Mouse (Mus musculus) CD4-positive, CD25-positive, alpha-beta regulatory T cell, adult 2 months (primary cell): ENCODE measurements around the gene Bicra.
A peak's percentile ranks its signal among the peaks of the same experiment; 100 is the strongest.

Experiments
- DNase-seq: peaks from one replicate; pipeline ENCODE4 v3.0.0-alpha.2; 2012; ENCODE audit warnings: low read depth, low spot score

The Bicra gene

DNA sequence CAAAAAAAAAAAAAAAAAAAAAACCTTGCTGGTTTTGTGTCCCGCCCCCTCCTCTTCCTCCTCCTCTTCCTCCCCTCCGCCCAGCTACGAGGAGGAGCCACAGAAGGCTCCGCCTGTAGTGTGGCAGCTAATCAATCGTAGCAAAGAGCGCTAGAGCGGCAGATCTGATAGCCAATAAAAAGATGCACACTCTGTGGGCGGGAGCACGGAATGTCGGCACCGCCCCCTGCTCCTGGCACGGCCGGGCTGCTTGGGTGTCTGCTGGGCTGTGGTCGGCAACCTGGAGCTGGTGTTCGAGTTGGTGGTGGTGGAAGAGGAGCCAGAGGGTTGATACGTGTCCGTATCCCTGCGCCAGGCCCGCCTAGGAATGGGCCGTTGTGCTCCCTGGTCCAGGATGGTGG is 443 bp upstream of the Bicra start:
- DNase-seq = peak; percentile 98

DNA sequence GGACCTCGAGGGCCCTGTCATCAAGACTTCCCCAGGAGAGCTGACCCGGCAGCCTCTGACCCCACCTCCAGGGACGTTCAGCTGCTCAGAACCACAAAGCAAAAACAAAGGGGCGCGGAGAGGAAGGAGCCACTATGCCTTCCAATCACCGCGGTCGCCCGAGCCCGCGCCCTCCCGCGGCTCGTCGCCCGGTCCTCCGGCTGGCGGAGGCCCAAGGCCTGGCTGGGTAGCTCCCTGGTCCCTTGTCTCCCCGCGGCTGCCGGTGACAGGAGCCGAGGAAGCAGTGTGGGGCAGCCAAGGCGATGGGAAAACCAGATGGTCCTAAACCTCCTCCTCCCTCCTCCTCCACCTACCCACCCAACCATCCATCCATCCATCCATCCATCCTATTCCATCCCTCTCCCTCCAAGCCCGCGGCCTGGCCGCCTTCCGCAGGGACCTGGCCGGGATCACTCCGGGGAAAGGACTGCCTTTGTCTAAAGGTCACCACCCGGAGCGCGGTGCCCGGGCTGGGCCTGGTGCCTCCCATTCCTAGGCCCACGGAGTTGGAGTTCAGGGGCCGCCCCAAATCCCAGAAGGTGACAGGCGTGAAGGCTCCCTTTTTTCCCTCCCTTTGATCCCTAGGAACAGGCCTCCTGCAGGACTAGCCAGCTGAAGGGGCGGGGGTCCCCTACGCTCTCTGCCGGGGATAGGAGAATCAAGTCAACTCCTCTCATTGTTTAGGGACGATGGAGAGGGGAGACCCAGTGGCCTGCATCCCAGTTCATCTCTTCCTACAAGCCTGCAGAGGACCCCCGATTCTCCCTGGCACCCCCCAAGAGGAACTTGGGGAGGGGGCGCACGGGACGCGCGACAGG is 1.0 kb downstream of the Bicra start:
- peak; percentile 76 for DNase-seq

GRCm38 (mm10) chr7:16046101-16046480 is 1.6 kb downstream of the Bicra start:
- DNase-seq = peak; percentile 87

GRCm38 (mm10) chr7:16045538-16045937 is 2.2 kb downstream of the Bicra start:
- peak; percentile 32 for DNase-seq

- no peak for DNase-seq
Observed at GRCm38 (mm10) chr7:16044531-16044930, 3.2 kb downstream of the Bicra start.

GRCm38 (mm10) chr7:16043861-16044435 is 3.8 kb downstream of the Bicra start:
- DNase-seq = peak; percentile 13

DNA sequence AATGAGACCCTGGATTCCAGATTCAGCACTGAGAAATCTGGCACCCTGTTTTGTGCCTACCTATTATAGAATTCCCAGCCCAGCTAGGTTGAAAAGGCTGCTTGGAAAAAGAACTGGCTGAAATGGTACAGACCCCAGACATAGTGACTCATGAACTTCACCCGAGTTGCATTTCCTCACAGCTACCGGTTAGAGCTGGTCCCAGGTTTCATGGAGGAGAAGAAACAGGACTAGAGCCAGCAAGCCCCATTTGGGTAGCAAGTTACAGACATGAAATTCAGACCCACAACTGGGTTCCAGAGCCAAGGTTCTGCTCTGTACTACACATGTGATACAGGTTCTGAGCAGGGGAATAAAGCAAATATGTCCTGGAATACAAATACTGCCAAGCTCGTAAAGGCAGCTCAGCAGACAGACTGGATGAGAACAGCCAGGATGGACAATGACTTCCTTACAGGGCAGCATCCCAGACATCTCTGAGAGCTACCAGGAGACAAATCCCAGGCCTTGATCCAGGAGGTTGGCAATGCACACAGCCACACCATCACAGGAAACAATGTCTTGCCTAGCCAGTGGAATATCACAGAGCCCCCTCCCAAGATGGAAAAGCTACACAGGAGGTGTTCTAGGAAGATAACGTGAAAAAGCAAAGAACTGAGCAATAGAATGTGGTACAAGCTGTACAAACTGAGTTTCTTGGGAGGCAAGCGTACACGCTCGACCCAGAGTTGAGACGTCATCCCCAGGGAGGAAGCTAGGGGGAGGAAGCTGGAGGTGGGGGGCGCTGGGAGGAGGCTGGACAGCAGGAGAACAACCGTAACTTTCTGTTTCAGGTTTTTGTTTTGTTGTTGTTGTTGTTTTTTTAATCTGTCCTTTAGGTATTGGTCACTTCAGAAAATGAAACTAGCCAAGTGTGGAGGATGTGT is 4.6 kb downstream of the Bicra start:
- peak; percentile 43 for DNase-seq

DNA sequence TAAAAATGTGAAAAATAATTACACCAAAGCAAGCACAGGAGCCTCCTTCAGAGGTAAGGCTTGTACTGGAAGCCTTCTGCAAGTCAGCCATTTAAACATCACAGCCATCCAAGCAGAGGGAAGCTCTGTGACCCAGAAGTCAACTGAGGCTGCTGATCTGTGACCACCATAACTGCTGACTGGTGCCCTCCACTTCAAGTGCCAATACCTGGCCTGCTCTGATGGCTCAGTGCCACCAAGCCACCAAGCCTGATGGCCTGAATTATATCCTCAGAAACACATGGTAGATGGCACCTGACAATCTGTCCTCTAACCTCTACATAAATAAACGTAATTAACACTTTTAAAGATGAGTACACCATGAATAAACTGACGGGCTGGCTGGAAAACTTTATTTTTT is 6.5 kb downstream of the Bicra start:
- DNase-seq = no peak

DNA sequence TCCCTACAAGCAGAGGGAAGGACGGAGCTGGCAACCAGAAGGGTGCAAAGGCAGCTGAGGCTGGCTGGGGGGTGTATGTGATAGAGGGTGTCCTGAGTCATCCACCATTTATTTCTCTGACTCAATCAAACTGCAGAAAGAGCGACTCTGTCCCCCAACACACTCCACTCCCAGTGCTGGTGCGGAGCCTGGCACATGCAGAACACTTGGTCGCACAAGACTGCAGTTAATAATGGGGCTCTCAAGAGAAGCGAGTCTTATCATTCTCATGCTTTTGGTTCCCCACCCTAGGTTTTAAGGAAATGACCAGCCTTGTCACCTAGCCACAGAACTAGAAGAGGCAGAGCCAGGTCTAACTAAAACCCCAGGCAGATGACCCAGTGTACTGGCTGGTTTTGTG is 8.4 kb downstream of the Bicra start:
- DNase-seq = no peak

GRCm38 (mm10) chr7:16036972-16037371 is 10.7 kb downstream of the Bicra start:
- no peak for DNase-seq

- DNase-seq = no peak
Observed at GRCm38 (mm10) chr7:16033580-16034461, 13.9 kb downstream of the Bicra start.

DNA sequence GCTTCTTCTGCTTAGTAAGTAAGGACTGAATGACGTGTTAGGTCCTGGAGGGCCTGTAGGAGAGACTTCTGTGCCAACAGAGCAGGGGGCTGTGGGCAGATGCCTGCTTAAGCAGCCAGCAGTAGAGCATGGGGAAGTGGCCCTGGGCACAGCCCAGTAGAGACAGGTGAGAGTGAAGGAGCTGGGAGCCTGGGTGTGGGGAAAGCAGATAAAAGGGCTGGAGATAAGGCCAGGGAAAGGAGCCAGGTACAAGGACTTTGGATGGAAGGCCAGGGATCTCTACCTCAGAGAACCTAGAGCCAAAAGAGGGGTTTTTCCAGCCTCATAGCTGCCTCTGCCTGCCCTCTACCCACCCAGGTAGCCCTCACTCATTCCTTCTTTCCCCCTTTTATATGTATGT is 14.7 kb downstream of the Bicra start:
- no peak for DNase-seq

GRCm38 (mm10) chr7:16031072-16031471 is 16.6 kb downstream of the Bicra start:
- DNase-seq = no peak

DNA sequence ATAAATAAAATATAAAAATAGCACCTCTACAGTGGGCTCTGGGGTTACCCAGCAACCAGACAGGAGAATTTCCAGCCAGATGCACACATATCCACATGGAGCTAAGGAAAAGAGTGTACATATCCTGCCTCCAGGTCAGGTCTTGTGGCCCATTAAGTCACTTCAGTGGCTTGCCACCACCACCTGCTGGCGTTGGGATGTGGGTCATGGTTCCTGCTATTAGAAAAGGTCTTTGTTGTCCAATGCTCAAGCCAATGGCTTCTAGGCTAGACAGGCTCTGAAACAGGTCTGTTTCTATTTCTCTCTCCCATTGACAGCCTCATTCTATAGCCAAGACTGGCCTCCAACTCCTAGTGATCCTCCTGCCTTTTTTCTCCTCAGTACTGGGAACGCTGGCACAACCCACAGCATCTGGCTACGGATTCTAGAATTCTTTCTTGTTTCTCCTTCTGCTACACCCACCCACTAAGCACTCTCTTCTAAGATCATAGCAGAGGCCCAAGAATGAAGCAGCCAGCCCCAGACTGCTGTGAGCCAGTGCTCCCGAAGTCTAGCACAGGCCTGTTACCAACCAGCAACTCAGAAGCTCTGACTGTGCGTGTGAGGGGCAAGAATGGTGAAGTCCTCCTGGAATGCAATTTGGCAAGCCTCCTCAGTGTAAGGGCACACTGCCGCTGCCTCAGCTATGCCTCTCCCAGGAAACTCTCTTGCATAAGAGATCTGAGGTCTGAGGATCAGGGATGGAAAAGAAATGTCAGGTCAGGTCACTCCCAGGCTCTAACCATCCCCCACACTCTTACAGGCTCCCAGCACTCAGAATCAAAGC is 19.4 kb downstream of the Bicra start:
- DNase-seq = no peak

DNA sequence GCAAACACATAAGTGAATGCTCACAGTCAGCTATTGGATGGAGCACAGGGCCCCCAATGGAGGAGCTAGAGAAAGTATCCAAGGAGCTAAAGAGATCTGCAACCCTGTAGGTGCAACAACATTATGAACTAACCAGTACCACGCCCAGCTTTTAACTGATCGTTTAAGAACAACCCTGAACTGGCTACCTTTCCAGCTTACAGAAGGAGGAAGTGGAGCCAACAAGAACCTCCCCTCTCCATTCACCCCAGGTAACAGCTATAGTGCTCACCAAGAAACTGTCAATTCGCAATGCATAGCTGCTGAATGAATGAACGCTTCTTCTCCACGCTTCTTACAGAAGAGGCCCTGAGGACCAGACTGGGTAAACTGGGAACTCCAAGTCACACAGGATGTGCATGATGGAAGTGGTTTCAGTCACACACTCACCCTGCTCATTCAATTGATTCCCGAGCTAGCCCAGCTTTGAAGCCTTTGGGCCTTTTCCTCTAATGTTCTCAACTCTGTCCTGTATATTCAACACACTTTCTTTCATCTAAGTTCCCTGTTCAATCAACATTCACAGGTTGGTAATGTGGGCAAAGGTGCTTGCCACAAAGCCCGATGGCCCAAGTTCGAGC is 23.0 kb downstream of the Bicra start:
- DNase-seq = no peak

DNA sequence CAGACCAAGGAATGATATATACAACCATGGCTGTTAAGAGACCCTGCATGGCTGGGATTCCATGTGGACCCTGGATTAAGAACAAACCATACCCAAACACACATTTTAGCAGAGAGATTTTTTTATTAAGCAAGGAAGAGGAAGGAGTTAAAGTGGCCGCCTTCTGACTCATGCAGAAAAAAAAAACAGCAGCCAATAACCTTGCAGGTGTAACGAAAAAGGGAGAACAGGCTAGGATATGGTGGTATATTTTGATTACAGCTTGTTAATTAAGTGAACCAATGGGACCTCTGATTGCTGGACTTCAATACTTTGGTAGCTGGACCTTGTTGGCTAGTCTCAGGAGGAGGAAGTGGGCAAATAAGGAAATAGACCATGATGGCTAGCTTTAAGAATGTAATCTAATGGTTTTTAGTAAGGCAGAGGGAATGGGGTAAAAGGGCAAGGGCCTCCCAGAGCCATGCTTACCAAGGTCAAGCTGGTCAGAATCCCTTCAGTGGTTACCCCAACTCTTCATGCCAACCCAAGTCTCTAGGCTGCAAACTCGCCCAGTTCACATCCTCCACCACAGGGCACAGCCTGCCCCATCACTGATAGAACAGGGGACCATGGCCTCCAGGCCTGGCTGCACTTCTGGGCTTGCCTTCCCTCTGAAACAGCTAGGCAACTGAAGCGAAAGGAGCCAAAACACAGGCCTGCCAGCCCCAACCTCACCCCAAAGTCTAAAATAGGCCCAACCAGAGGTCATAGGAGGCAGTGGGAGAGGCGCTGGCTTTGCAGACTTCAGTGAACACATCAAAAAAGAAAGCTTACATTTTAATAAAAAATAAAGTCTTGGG is 28.2 kb downstream of the Bicra start:
- peak; percentile 8 for DNase-seq

DNA sequence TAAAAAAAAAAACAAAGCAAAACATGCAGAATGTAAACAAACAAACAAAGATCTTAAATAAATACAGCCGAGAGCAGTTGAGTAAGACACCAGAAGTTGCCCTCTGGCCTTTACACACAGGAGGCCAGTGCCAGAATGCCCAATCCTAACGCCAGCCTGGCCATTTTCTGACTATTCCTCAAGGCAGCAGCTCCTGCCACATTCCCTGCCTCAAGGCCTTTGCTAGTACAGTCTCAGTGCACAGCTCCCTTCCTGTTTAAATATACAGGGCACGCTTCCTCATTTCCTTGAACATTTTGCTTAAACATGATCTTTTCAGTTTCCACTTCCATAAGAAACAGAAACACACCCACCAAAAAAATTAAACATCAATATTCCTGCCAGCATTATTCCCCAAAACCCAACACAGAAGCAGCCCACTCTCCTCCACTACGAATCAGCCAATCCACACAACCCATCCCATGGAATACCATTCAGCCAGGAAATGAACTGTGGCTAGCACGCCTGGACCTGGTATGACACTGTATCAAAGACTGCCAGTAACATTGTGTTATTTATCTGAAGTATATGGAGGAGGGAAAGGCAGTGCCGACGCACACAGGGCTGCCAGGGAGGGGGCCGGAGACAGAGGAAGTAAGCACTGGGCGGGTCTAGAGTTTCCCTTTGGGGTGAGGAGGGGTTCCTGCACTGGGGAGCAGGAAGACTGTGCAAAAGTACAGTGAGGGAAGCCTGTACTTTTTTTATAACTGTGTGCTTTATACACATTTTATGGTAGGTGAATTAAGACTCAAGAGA is 29.5 kb downstream of the Bicra start:
- peak; percentile 77 for DNase-seq

- no peak for DNase-seq
Observed at GRCm38 (mm10) chr7:16015384-16015783, 32.3 kb downstream of the Bicra start.
